Mouse (Mus musculus) lung, embryonic 14.5 days (tissue): ENCODE results near the gene Itga5. TPM values are rescaled to one million over a fixed set of nuclear protein-coding genes. Genes with fewer than 3 reads are reported as not detected.

Experiments
- ATAC-seq: fragments of 200-750 bp; cut with Nextera tagmentation; 2 replicates; pipeline ENCODE4 v1.8.0; 2017; ENCODE audit warnings: mild to moderate bottlenecking, moderate TSS enrichment, moderate library complexity; ENCODE audit not compliant: insufficient read depth
- DNase-seq: peaks from one replicate; pipeline ENCODE4 v3.0.0-alpha.2; 2015
- H3K27ac ChIP-seq: fragments of 300-500 bp; sonication (generic); 2 replicates; pipeline ENCODE4 v1.5.1; 2014; ENCODE audit warnings: low read depth, mild to moderate bottlenecking, moderate library complexity
- H3K27me3 ChIP-seq: fragments of 300-500 bp; sonication (generic); 2 replicates; pipeline ENCODE4 v1.6.1; 2014; ENCODE audit warnings: low read length, control low read depth; ENCODE audit not compliant: insufficient read depth
- H3K36me3 ChIP-seq: fragments of 300-500 bp; sonication (generic); 2 replicates; pipeline ENCODE4 v1.6.1; 2014; ENCODE audit warnings: control low read depth; ENCODE audit not compliant: insufficient read depth
- H3K4me1 ChIP-seq: fragments of 300-500 bp; sonication (generic); 2 replicates; pipeline ENCODE4 v1.6.1; 2014; ENCODE audit warnings: antibody characterized with exemption, control low read depth; ENCODE audit not compliant: insufficient read depth
- H3K4me2 ChIP-seq: fragments of 300-500 bp; sonication (generic); 2 replicates; pipeline ENCODE4 v1.6.1; 2014; ENCODE audit warnings: mild to moderate bottlenecking
- H3K4me3 ChIP-seq: fragments of 300-500 bp; sonication (generic); 2 replicates; pipeline ENCODE4 v1.5.1; 2014; ENCODE audit warnings: low read depth, low read length
- H3K9ac ChIP-seq: fragments of 300-500 bp; sonication (generic); 2 replicates; pipeline ENCODE4 v1.6.1; 2014
- H3K9me3 ChIP-seq: fragments of 300-500 bp; sonication (generic); 2 replicates; pipeline ENCODE4 v1.6.1; 2016; ENCODE audit warnings: low read depth, low read length, control low read depth
- CTCF ChIP-seq: IDR thresholded peaks from 2 replicates; pipeline ENCODE4 v1.5.1; 2016; ENCODE audit warnings: antibody characterized with exemption, low read depth
- WGBS: fragments of 180-500 bp; shearing (Covaris S2); extraction: QIAGEN DNeasy Blood & Tissue Kit; methylation state at CpG from one replicate; pipeline ENCODE4 v1.1.7; 2014; 5-methylcytosine and 5-hydroxymethylcytosine counted together
- polyA plus RNA-seq: library from polyadenylated mRNA; unstranded; fragments of >200 nt; fragmentation: Nextera tagmentation; extraction: Ambion mirVana; gene quantifications from 2 replicates; pipeline ENCODE4 v1.2.1, GENCODE M21; 2014

Gene Itga5
- polyA plus RNA-seq, 1 experiment from 2014 or later, result 47.7 TPM

GRCm38 (mm10) chr15:103358278-103359121 is 8.1 kb downstream of the Itga5 start:
- peaks cover 37% of the 10 kb centered on the region for H3K36me3 ChIP-seq
- H3K4me1 ChIP-seq, result no peaks in the 10 kb centered on the region; the same call in 1 of the 2 replicates
- no peak overlapping the region for H3K9ac ChIP-seq
- H3K4me2 ChIP-seq, result no peak overlapping the region
- WGBS, result 38% methylated on average over 4 of the region's 4 CpGs
- peak; percentile 48; the same call in 1 of the 2 replicates for ATAC-seq
- no peaks in the 10 kb centered on the region for H3K9me3 ChIP-seq
- no peak for TF ChIP-seq CTCF
- H3K27me3 ChIP-seq, result no peaks in the 10 kb centered on the region
- 0 out of 2 replicates have a peak overlapping the region, but pooled peaks have one; percentile 13 for H3K27ac ChIP-seq
- DNase-seq, result peak; percentile 23
- H3K4me3 ChIP-seq, result no peak overlapping the region

GRCm38 (mm10) chr15:103357817-103358216 is 8.7 kb downstream of the Itga5 start:
- Histone ChIP-seq H3K27ac (0 out of 2 replicates have a peak overlapping the region, but pooled peaks have one; percentile 13), H3K9me3 (no peaks in the 10 kb centered on the region), H3K27me3 (no peaks in the 10 kb centered on the region), H3K4me3 (no peak overlapping the region), H3K36me3 (peaks cover 44% of the 10 kb centered on the region), H3K4me2 (no peak overlapping the region), H3K4me1 (no peaks in the 10 kb centered on the region; the same call in 1 of the 2 replicates), H3K9ac (no peak overlapping the region)
- no peak for DNase-seq
- ATAC-seq, result no peak
- TF ChIP-seq CTCF, result no peak
- whole genome bisulfite sequencing, result 77% methylated on average over 4 of the region's 4 CpGs

GRCm38 (mm10) chr15:103356130-103356529 is 10.4 kb downstream of the Itga5 start:
- peaks cover 61% of the 10 kb centered on the region for H3K36me3 ChIP-seq
- 61% methylated on average over 4 of the region's 4 CpGs for WGBS

GRCm38 (mm10) chr15:103355420-103355819 is 11.1 kb downstream of the Itga5 start:
- H3K27ac ChIP-seq, result no peak overlapping the region
- H3K36me3 ChIP-seq, result peaks cover 68% of the 10 kb centered on the region
- WGBS, result 72% methylated on average over 4 of the region's 4 CpGs

More at GRCm38 (mm10) chr15:103356130-103356529, 10.4 kb downstream of the Itga5 start:
- H3K9ac ChIP-seq, result no peak overlapping the region
- H3K27me3 ChIP-seq, result no peaks in the 10 kb centered on the region
- no peak for DNase-seq
- H3K4me3 ChIP-seq, result no peak overlapping the region
- H3K27ac ChIP-seq, result no peak overlapping the region
- H3K9me3 ChIP-seq, result no peaks in the 10 kb centered on the region
- no peak for ATAC-seq
- H3K4me1 ChIP-seq, result no peaks in the 10 kb centered on the region; the same call in 1 of the 2 replicates
- H3K4me2 ChIP-seq, result no peak overlapping the region
- TF ChIP-seq CTCF, result no peak

GRCm38 (mm10) chr15:103354690-103355089 is 11.9 kb downstream of the Itga5 start:
- Histone ChIP-seq H3K4me2 (no peak overlapping the region), H3K9ac (no peak overlapping the region), H3K4me1 (no peaks in the 10 kb centered on the region; the same call in 1 of the 2 replicates), H3K4me3 (no peak overlapping the region), H3K9me3 (no peaks in the 10 kb centered on the region), H3K27ac (no peak overlapping the region), H3K27me3 (no peaks in the 10 kb centered on the region), H3K36me3 (peaks cover 75% of the 10 kb centered on the region)
- no peak for TF ChIP-seq CTCF
- DNase-seq (no peak), ATAC-seq (no peak)
- 87% methylated on average over 2 of the region's 2 CpGs for WGBS

More at GRCm38 (mm10) chr15:103355420-103355819, 11.1 kb downstream of the Itga5 start:
- ATAC-seq, result no peak
- no peaks in the 10 kb centered on the region; the same call in 1 of the 2 replicates for H3K4me1 ChIP-seq
- H3K27me3 ChIP-seq, result no peaks in the 10 kb centered on the region
- H3K9me3 ChIP-seq, result no peaks in the 10 kb centered on the region
- no peak overlapping the region for H3K4me3 ChIP-seq
- DNase-seq, result no peak
- H3K9ac ChIP-seq, result no peak overlapping the region
- no peak for TF ChIP-seq CTCF
- H3K4me2 ChIP-seq, result no peak overlapping the region

GRCm38 (mm10) chr15:103353511-103354256 is 12.9 kb downstream of the Itga5 start:
- no peak for TF ChIP-seq CTCF
- ATAC-seq, result no peak
- no peak overlapping the region for H3K27ac ChIP-seq
- H3K9ac ChIP-seq, result no peak overlapping the region
- no peak overlapping the region for H3K4me3 ChIP-seq
- H3K36me3 ChIP-seq, result peaks cover 85% of the 10 kb centered on the region
- DNase-seq, result no peak
- H3K4me2 ChIP-seq, result no peak overlapping the region
- 88% methylated on average over 11 of the region's 11 CpGs for WGBS
- no peaks in the 10 kb centered on the region for H3K4me1 ChIP-seq
- no peaks in the 10 kb centered on the region for H3K27me3 ChIP-seq
- H3K9me3 ChIP-seq, result no peaks in the 10 kb centered on the region

- no peak overlapping the region for H3K4me2 ChIP-seq
- H3K4me1 ChIP-seq, result no peaks in the 10 kb centered on the region
- no peak overlapping the region for H3K27ac ChIP-seq
- H3K36me3 ChIP-seq, result peaks cover 93% of the 10 kb centered on the region
- TF ChIP-seq CTCF, result peak; percentile 86
- no peaks in the 10 kb centered on the region for H3K9me3 ChIP-seq
- no peaks in the 10 kb centered on the region for H3K27me3 ChIP-seq
- DNase-seq, result peak; percentile 89
- 39% methylated on average over 4 of the region's 4 CpGs for WGBS
- no peak overlapping the region for H3K9ac ChIP-seq
- no peak overlapping the region for H3K4me3 ChIP-seq
- 0 out of 2 replicates have a peak, but pooled peaks have one; percentile 22 for ATAC-seq
Observed at GRCm38 (mm10) chr15:103352856-103353255, 13.7 kb downstream of the Itga5 start.
